ENCODE assay signal across 17 mouse cellular contexts in the genomic region with DNA sequence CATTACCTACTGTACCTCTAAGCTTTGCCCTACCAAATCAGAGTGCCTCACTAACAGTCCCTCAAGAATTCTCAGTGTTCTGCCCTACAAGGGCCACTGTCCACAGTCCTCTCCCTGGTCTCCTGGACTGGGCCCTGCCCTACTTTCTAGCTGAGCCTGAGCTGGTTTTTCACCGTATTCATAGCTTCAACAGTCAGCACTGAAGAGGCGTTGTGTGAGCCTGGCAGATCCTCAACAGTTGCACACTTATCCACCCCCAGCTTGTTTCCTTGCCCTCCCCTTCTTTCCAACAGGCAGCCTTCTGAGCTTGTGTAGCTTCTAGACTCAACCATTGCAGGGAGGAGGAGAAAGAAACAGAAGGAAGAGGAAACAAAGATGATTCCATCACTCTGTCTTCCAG.
DNase-seq lines count a peak whose midpoint lies in the region; ATAC-seq lines count a peak whose summit lies in the region.
"Had no signal": no experiment of that assay in that cellular context is flagged by ENCODE, and none has a peak within 500 bp of the region (broad histone marks: within the 10 kb centered on the region; RNA-seq: fewer than 3 reads in every experiment).

No protein-coding gene starts in this region.

- H3K9me3 ChIP-seq in forebrain, embryonic 16.5 days (ENCODE audit: control insufficient read depth, low read length): no peaks in the 10 kb centered on the region
- H3K9me3 ChIP-seq: liver, embryonic 15.5 days; midbrain, embryonic 15.5 days had no signal

- 94% methylated on average over 2 of the region's 2 CpGs for WGBS in forebrain, embryonic 16.5 days

- no peaks in the 10 kb centered on the region for H3K27me3 ChIP-seq in forebrain, embryonic 16.5 days (replicated peaks; ENCODE audit: control insufficient read depth, insufficient read depth, low read length)
- H3K27me3 ChIP-seq: CH12.LX; liver, embryonic 15.5 days; midbrain, embryonic 15.5 days had no signal

- H3K4me2 ChIP-seq in forebrain, embryonic 16.5 days (ENCODE audit: low read length): no peak overlapping the region
- H3K4me2 ChIP-seq: liver, embryonic 15.5 days; midbrain, embryonic 15.5 days had no signal

- H3K9ac ChIP-seq in forebrain, embryonic 16.5 days (replicated peaks; ENCODE audit: low read depth, low read length): no peak overlapping the region
- H3K9ac ChIP-seq: liver, embryonic 15.5 days; midbrain, embryonic 15.5 days had no signal

- peak; percentile 60 for DNase-seq in layer of hippocampus, adult 11-12 months (ENCODE audit: low spot score)
- DNase-seq in layer of hippocampus, postnatal 10 days (ENCODE audit: low spot score in 2 of 2): no peak
- DNase-seq in frontal cortex, adult 2 months (ENCODE audit: extremely low spot score in 1 of 2, low spot score in 1 of 2): peak; percentile 74 to 84
- peak; percentile 34 to 53 for DNase-seq in layer of hippocampus, postnatal 36 days
- DNase-seq in right cerebral cortex, postnatal 25 days: peak; percentile 60
- DNase-seq in urinary bladder, postnatal 36 days (ENCODE audit: low spot score in 2 of 2): no peak
- DNase-seq: cerebellum, postnatal 25 days; gastrocnemius, adult 2 months; kidney, postnatal 25 days; thymus, postnatal 25 days had no signal

- no peak overlapping the region for H3K4me3 ChIP-seq in forebrain, embryonic 16.5 days (replicated peaks; ENCODE audit: low read length)
- H3K4me3 ChIP-seq: gastrocnemius, adult 2 months; liver, embryonic 15.5 days; midbrain, embryonic 15.5 days had no signal

- no peak for ATAC-seq in forebrain, embryonic 16.5 days
- ATAC-seq: inflammation-experienced regulatory T-cells, adult 6 months; lung, postnatal 0 days; midbrain, embryonic 15.5 days had no signal

- H3K27ac ChIP-seq in forebrain, embryonic 16.5 days (ENCODE audit: low read length): no peak overlapping the region
- H3K27ac ChIP-seq: gastrocnemius, adult 2 months; liver, embryonic 15.5 days; midbrain, embryonic 15.5 days; stomach, postnatal 0 days had no signal

- H3K36me3 ChIP-seq in forebrain, embryonic 16.5 days (ENCODE audit: control insufficient read depth, insufficient read depth): no peaks in the 10 kb centered on the region
- H3K36me3 ChIP-seq: liver, embryonic 15.5 days; midbrain, embryonic 15.5 days had no signal

- no peaks in the 10 kb centered on the region for H3K4me1 ChIP-seq in forebrain, embryonic 16.5 days (replicated peaks; ENCODE audit: control insufficient read depth, insufficient read depth, low read length)
- H3K4me1 ChIP-seq: liver, embryonic 15.5 days; midbrain, embryonic 15.5 days had no signal

Comparison
In these comparisons a context has a peak if more than half of its experiments do, and no peak if none do; other contexts are left out.
1. DNase-seq: peak in layer of hippocampus, adult 11-12 months (single experiment), frontal cortex, adult 2 months (2 of 2), layer of hippocampus, postnatal 36 days (2 of 2) and right cerebral cortex, postnatal 25 days (single experiment); none in layer of hippocampus, postnatal 10 days (0 of 2) and urinary bladder, postnatal 36 days (0 of 2).